Mouse (Mus musculus) kidney, adult 2 months (tissue): ENCODE results near the gene Mrpl4.

Experiments
- CTCF ChIP-seq: fragments of 200-500 bp; conservative IDR thresholded peaks from 2 replicates; pipeline ENCODE4 v1.5.1; 2011; ENCODE audit warnings: low read depth, mild to moderate bottlenecking, control low read depth, low read length, moderate library complexity, mixed read lengths; ENCODE audit not compliant: insufficient read depth, insufficient read length
- POLR2A ChIP-seq: fragments of 200-500 bp; IDR thresholded peaks from one replicate; pipeline ENCODE4 v1.6.1; 2011; ENCODE audit warnings: low read depth, low read length, control low read depth

DNA sequence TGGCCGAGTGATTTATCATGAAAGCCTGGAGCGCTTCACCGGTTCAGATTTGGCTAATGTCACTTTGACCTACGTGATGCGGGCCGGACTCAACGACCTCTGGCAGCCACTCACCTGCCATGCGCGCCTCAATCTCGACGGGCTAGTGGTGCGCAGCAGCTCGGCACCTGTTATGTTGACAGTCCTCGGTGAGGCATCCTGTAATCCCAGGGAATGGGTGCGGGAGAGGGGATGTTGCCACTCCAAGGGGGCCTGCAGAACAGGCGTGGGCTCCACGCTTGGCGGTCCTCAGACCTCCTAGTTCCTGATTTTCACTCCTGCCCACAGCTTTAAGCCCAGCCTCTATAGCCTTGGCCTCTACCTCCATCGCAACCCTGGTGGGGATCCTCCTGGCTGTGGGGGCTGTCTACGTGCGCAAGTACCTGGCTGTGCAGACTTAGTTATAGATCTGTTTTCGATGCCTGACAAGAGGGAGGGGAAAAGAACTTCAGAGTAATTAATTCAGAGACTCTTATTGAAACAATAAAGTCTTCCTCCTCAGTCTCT lies 27.6 kb downstream of the Mrpl4 start:
- TF ChIP-seq POLR2A (no peak), CTCF (no peak)
